Mouse (Mus musculus) hindbrain, embryonic 14.5 days (tissue): ENCODE measurements at regions not wholly inside any gene's neighbourhood (a gene's known extent, or its start where the extent isn't known, plus 50 kb on each side); places are given as distances from the start of the nearest gene placed in this dataset.

Experiments
- ATAC-seq: fragments of 200-750 bp; cut with Nextera tagmentation; 2 replicates; pipeline ENCODE4 v1.8.0; 2017; ENCODE audit warnings: moderate number of reproducible peaks, mild to moderate bottlenecking, moderate TSS enrichment, moderate library complexity; ENCODE audit not compliant: low FRiP score
- DNase-seq: peaks from one replicate; pipeline ENCODE4 v3.0.0-alpha.2; 2015; ENCODE audit warnings: low spot score
- H3K27ac ChIP-seq: fragments of 300-500 bp; sonication (generic); 2 replicates; pipeline ENCODE4 v1.5.1; 2014; ENCODE audit warnings: mild to moderate bottlenecking, moderate library complexity
- H3K27me3 ChIP-seq: fragments of 300-500 bp; sonication (generic); 2 replicates; pipeline ENCODE4 v1.6.1; 2014; ENCODE audit warnings: mild to moderate bottlenecking, low read length, mixed read lengths; ENCODE audit not compliant: control insufficient read depth, insufficient read depth
- H3K36me3 ChIP-seq: fragments of 300-500 bp; sonication (generic); replicated peaks from 2 replicates; pipeline ENCODE4 v1.6.1; 2014; ENCODE audit not compliant: control insufficient read depth, insufficient read depth
- H3K4me1 ChIP-seq: fragments of 300-500 bp; sonication (generic); replicated peaks from 2 replicates; pipeline ENCODE4 v1.6.1; 2014; ENCODE audit warnings: antibody characterized with exemption, low read length, mixed read lengths; ENCODE audit not compliant: control insufficient read depth, insufficient read depth
- H3K4me2 ChIP-seq: fragments of 300-500 bp; sonication (generic); replicated peaks from 2 replicates; pipeline ENCODE4 v1.6.1; 2014; ENCODE audit warnings: mild to moderate bottlenecking, moderate library complexity
- H3K4me3 ChIP-seq: fragments of 300-500 bp; sonication (generic); replicated peaks from 2 replicates; pipeline ENCODE4 v1.5.1; 2014; ENCODE audit warnings: mild to moderate bottlenecking, low read length
- H3K9ac ChIP-seq: fragments of 300-500 bp; sonication (generic); 2 replicates; pipeline ENCODE4 v1.6.1; 2014
- H3K9me3 ChIP-seq: fragments of 300-500 bp; sonication (generic); 2 replicates; pipeline ENCODE4 v1.6.1; 2016; ENCODE audit warnings: low read length; ENCODE audit not compliant: control insufficient read depth
- WGBS: fragments of 180-500 bp; shearing (Covaris S2); extraction: QIAGEN DNeasy Blood & Tissue Kit; methylation state at CpG from one replicate; pipeline ENCODE4 v1.1.7; 2014; 5-methylcytosine and 5-hydroxymethylcytosine counted together

GRCm38 (mm10) chr2:8452566-8453243 lies 943.3 kb upstream of the Celf2 start:
- no peak overlapping the region for H3K4me3 ChIP-seq
- ATAC-seq, result no peak
- H3K9ac ChIP-seq, result no peak overlapping the region
- H3K4me1 ChIP-seq, result no peaks in the 10 kb centered on the region
- H3K27me3 ChIP-seq, result no peaks in the 10 kb centered on the region
- H3K27ac ChIP-seq, result no peak overlapping the region
- WGBS, result 42% methylated on average over 3 of the region's 3 CpGs
- H3K36me3 ChIP-seq, result no peaks in the 10 kb centered on the region
- no peaks in the 10 kb centered on the region for H3K9me3 ChIP-seq
- peak; percentile 38 for DNase-seq
- no peak overlapping the region for H3K4me2 ChIP-seq

GRCm38 (mm10) chr2:8441230-8441629 lies 931.9 kb upstream of the Celf2 start:
- no peak for DNase-seq
- H3K4me1 ChIP-seq, result no peaks in the 10 kb centered on the region
- H3K9me3 ChIP-seq, result no peaks in the 10 kb centered on the region
- no peak overlapping the region for H3K4me3 ChIP-seq
- no peak overlapping the region for H3K27ac ChIP-seq
- H3K9ac ChIP-seq, result no peak overlapping the region
- H3K36me3 ChIP-seq, result no peaks in the 10 kb centered on the region
- H3K27me3 ChIP-seq, result no peaks in the 10 kb centered on the region
- WGBS, result 74% methylated on average over 1 of the region's 1 CpGs
- no peak for ATAC-seq
- H3K4me2 ChIP-seq, result no peak overlapping the region

- 88% methylated on average over 5 of the region's 5 CpGs for WGBS
Observed at GRCm38 (mm10) chr2:8429652-8430343, 920.4 kb upstream of the Celf2 start.

GRCm38 (mm10) chr2:8428145-8428544 lies 918.8 kb upstream of the Celf2 start:
- Histone ChIP-seq H3K9me3 (peaks cover 5% of the 10 kb centered on the region; the same call in 1 of the 2 replicates), H3K4me2 (no peak overlapping the region), H3K36me3 (no peaks in the 10 kb centered on the region), H3K4me3 (no peak overlapping the region), H3K4me1 (no peaks in the 10 kb centered on the region), H3K27me3 (no peaks in the 10 kb centered on the region), H3K9ac (no peak overlapping the region), H3K27ac (no peak overlapping the region)
- 75% methylated on average over 2 of the region's 2 CpGs for WGBS
- ATAC-seq (no peak), DNase-seq (no peak)

More at GRCm38 (mm10) chr2:8429652-8430343, 920.4 kb upstream of the Celf2 start:
- H3K36me3 ChIP-seq, result no peaks in the 10 kb centered on the region
- H3K27me3 ChIP-seq, result no peaks in the 10 kb centered on the region
- ATAC-seq (no peak), DNase-seq (no peak)
- H3K4me1 ChIP-seq, result no peaks in the 10 kb centered on the region
- H3K9me3 ChIP-seq, result peaks cover 5% of the 10 kb centered on the region; the same call in 1 of the 2 replicates
- H3K27ac ChIP-seq, result no peak overlapping the region
- H3K4me3 ChIP-seq, result no peak overlapping the region
- H3K9ac ChIP-seq, result no peak overlapping the region
- H3K4me2 ChIP-seq, result no peak overlapping the region

- Histone ChIP-seq H3K4me2 (no peak overlapping the region), H3K9me3 (peaks cover 5% of the 10 kb centered on the region; the same call in 1 of the 2 replicates), H3K4me3 (no peak overlapping the region), H3K36me3 (no peaks in the 10 kb centered on the region), H3K27me3 (no peaks in the 10 kb centered on the region), H3K9ac (no peak overlapping the region), H3K4me1 (no peaks in the 10 kb centered on the region), H3K27ac (no peak overlapping the region)
- no peak for ATAC-seq
- WGBS, result 79% methylated on average over 1 of the region's 1 CpGs
- DNase-seq, result no peak
Observed at GRCm38 (mm10) chr2:8427720-8428119, 918.4 kb upstream of the Celf2 start.

DNA sequence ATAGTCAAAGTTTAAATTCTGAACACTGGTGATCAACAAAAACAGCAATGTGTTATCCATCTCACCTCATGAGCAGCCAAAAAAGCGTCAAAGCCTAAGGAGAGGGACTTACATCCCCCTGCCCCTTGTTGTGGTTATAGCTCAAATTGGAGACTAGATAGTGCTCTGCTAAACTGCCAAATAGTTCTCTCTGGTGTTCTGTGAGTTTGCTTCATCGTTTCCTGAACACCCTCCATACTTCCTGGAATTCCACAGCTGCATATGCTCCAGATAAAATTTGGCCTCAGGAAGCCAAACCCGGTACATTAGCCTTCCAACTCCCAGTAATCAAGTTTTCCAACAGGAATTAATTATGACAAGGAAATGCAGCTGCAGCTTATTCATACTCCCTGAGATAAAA lies 906.6 kb upstream of the Celf2 start:
- H3K27me3 ChIP-seq, result no peaks in the 10 kb centered on the region
- H3K4me2 ChIP-seq, result no peak overlapping the region
- H3K9ac ChIP-seq, result no peak overlapping the region
- no peak overlapping the region for H3K4me3 ChIP-seq
- no peaks in the 10 kb centered on the region for H3K36me3 ChIP-seq
- ATAC-seq (no peak), DNase-seq (no peak)
- no peak overlapping the region for H3K27ac ChIP-seq
- no peaks in the 10 kb centered on the region for H3K9me3 ChIP-seq
- no peaks in the 10 kb centered on the region for H3K4me1 ChIP-seq
- 68% methylated on average over 3 of the region's 3 CpGs for WGBS

GRCm38 (mm10) chr2:8394128-8394527 lies 884.8 kb upstream of the Celf2 start:
- no peaks in the 10 kb centered on the region for H3K36me3 ChIP-seq
- no peak overlapping the region for H3K4me3 ChIP-seq
- no peak for ATAC-seq
- H3K27ac ChIP-seq, result no peak overlapping the region
- no peaks in the 10 kb centered on the region for H3K27me3 ChIP-seq
- WGBS, result 87% methylated on average over 4 of the region's 4 CpGs
- no peak overlapping the region for H3K4me2 ChIP-seq
- no peak for DNase-seq
- no peaks in the 10 kb centered on the region for H3K9me3 ChIP-seq
- no peak overlapping the region for H3K9ac ChIP-seq
- no peaks in the 10 kb centered on the region for H3K4me1 ChIP-seq

GRCm38 (mm10) chr2:8389530-8389929 lies 880.2 kb upstream of the Celf2 start:
- H3K27ac ChIP-seq, result no peak overlapping the region
- no peak overlapping the region for H3K4me3 ChIP-seq
- H3K27me3 ChIP-seq, result no peaks in the 10 kb centered on the region
- H3K4me1 ChIP-seq, result no peaks in the 10 kb centered on the region
- H3K4me2 ChIP-seq, result no peak overlapping the region
- no peaks in the 10 kb centered on the region for H3K36me3 ChIP-seq
- no peaks in the 10 kb centered on the region for H3K9me3 ChIP-seq
- WGBS, result 81% methylated on average over 2 of the region's 2 CpGs
- no peak overlapping the region for H3K9ac ChIP-seq
- ATAC-seq (no peak), DNase-seq (no peak)

- no peak overlapping the region for H3K4me3 ChIP-seq
- ATAC-seq (peak; percentile 74; the same call in 1 of the 2 replicates), DNase-seq (peak; percentile 82)
- no peaks in the 10 kb centered on the region for H3K36me3 ChIP-seq
- no peaks in the 10 kb centered on the region for H3K4me1 ChIP-seq
- WGBS, result 38% methylated on average over 1 of the region's 1 CpGs
- no peak overlapping the region for H3K9ac ChIP-seq
- H3K9me3 ChIP-seq, result 0 out of 2 replicates have a peak, but pooled peaks cover 2% of the 10 kb centered on the region
- no peaks in the 10 kb centered on the region for H3K27me3 ChIP-seq
- no peak overlapping the region for H3K4me2 ChIP-seq
- H3K27ac ChIP-seq, result no peak overlapping the region
Observed at GRCm38 (mm10) chr2:8380246-8380645, 870.9 kb upstream of the Celf2 start.
